Mouse (Mus musculus) ES-E14 (cell line): ENCODE data around the gene Dennd5a.

Experiments
- HCFC1 ChIP-seq: IDR thresholded peaks from 2 replicates; pipeline ENCODE4 v1.6.1; 2012; ENCODE audit warnings: low read length, inconsistent platforms, borderline replicate concordance; ENCODE audit not compliant: insufficient read depth
- ZC3H11A ChIP-seq: IDR thresholded peaks from 2 replicates; pipeline ENCODE4 v1.6.1; 2012; ENCODE audit warnings: low read depth, mild to moderate bottlenecking, inconsistent platforms, low read length, borderline replicate concordance

DNA sequence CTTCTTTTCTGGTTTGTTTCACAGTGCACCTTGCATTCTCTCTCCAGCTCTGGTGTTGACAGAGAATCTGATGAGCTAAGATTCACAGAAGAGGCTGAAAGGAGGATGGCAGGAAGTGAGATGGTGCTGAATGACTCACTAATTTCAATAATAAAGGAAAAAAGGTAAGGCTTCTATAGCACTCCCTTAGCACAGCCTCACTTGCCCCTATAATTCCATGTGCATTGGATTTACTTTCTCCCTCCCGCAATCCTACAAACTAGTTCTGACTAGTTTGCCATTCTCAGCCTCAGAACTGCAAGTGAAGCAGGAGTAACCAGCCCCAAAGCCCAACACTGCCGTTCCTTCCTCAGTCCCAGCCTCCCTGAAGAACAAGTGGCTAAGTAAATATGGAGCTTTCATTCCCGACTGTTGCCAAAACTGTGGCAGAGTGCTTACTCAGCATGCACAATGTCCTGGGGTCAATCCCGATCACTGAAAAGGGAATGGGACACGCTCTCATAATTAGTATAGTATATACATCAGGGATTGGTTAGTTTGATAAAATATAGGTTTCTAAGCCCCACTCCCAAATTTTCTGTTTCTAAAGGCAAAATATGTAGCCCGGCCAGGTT, 15.7 kb downstream of the Dennd5a start:
- TF ChIP-seq HCFC1 (no peak), ZC3H11A (no peak)
